Mouse (Mus musculus): ENCODE results near the gene S100a11.
"Not testable (repeated sequence)": the region's sequence is repeated elsewhere in the genome, so short reads cannot be mapped to it uniquely, and the experiment has no call there.

Gene S100a11

DNA sequence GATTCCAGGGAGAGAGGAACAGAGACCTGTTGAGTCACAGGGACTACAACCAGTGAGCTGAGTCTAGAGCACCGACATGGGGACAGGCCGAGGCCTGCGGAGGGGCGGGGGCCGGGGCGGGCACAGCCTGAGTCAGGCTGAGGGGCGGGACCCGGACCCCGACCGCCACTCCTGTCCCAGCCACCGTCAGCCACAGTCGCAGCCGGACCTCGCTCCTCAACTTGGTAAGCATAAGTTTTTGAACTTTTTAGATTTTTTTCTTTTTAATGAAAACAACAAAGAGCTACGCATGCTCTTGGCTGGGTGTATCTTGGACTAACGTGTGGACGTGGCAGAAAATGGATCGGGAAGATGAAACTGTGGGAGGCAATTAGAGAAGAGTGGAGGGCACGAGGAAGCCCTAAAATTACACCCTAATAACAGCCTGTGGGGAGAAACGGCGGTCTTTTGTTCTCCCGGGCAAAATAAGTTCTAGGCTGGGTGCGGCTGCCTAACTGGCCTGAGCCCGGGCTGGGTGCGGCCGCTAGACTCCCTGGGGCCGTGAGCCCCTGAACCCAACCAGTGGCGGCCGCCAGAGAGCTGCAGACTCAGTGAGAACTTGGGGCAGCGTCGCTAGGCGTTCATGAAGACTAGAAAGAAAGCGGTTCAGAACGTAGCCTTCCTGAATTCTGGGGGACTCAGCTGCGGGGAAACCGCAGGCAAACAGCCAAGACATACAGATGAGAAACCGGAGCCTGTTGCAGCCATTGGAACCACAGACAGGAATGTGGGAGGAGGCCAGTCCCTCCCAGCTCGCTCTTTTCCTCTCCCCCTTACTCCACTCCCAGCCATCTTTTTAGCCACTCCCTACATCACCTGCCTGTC, at the start of gene S100a11:
S100a11 (plus strand) TSS at position 159 of the 864 bp plus-strand sequence.
- DNase-seq = peak; percentile 37 to 38

GRCm38 (mm10) chr3:93480053-93480452, 40.2 kb upstream of the S100a11 start:
- no peak for DNase-seq

- no peak for DNase-seq
Measured at GRCm38 (mm10) chr3:93481982-93482616, 38.2 kb upstream of the S100a11 start.

GRCm38 (mm10) chr3:93485611-93486010, 34.7 kb upstream of the S100a11 start:
- no peak for DNase-seq

DNA sequence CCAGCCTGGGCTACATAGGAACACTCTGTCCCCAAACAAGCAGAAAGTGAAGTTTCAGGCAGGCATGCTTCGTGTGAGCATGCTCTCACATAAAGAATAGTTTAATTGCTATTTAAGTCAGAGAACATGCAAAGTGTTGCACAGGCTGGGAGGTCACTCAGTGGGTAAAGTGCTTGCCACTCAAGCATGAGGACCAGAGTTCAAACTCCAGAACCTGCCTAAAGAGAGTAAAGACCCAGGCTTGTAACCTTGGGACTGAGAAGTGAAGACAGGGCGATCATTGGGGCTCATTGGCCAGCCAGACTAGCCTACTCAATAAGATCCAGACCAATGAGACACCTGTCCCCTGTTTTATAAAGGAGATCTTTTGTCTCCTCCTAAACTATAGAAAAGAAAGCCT, 31.7 kb upstream of the S100a11 start:
- no peak for DNase-seq

DNA sequence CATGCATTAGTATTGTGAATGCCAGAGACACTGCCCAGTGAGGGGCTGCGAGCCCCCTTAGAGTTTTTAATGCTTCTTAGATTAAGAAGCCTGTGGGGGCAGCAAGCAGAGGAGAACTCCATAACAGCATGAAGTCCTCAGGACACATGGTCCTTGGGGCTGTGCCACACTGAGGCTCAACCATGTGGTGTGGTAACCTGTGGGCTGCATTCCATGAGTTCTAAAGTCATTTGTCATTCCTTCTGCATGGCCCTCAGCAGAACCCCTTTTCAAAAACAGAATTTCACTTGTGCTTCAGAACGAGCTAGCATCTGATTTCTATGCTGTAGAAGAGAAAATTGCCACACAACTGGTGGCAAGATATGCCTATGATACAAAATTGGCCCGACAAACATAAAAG, 28.1 kb upstream of the S100a11 start:
- no peak for DNase-seq

DNA sequence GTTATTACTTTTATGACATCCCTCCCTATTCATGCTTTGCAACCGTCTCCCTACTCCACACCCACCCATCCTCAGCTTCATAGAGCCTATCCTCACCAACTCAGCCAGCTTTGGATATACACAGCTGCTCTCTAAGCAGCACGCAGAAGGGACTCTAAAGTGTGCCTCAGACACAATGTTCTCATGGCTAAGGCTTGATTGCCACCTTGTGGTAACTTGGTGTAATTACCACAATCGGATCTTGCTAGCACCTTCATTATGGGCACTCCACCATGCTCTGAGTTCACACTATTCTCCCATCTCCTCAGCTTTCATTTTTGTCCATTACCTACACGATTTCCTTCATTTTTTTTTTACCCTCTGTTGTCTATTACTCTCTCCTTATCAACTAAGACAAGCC, 26.3 kb upstream of the S100a11 start:
- peak in 1 of 2 experiments; percentile 15 for DNase-seq

GRCm38 (mm10) chr3:93494774-93495173, 25.5 kb upstream of the S100a11 start:
- DNase-seq = not testable (repeated sequence)

DNA sequence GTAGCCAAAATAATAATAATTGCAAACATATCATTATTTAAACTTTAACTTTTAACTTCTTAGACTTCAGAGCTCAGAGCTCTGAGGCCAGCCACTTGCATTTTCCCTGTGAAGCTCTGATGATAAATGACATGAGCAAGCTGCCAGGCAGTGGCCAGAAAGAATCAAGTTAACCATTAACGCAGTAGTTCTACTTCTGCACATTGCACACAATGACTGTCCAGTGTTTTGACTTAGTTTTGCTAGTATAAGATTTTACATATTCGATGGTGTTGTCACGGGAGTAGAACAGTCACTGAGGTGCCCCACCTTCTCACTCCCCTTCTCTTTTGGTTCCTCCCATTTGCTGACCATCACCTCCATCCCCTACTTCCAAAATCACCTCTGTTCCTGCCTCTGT, 23.2 kb upstream of the S100a11 start:
- no peak for DNase-seq

GRCm38 (mm10) chr3:93499129-93499528, 21.2 kb upstream of the S100a11 start:
- DNase-seq = no peak

DNA sequence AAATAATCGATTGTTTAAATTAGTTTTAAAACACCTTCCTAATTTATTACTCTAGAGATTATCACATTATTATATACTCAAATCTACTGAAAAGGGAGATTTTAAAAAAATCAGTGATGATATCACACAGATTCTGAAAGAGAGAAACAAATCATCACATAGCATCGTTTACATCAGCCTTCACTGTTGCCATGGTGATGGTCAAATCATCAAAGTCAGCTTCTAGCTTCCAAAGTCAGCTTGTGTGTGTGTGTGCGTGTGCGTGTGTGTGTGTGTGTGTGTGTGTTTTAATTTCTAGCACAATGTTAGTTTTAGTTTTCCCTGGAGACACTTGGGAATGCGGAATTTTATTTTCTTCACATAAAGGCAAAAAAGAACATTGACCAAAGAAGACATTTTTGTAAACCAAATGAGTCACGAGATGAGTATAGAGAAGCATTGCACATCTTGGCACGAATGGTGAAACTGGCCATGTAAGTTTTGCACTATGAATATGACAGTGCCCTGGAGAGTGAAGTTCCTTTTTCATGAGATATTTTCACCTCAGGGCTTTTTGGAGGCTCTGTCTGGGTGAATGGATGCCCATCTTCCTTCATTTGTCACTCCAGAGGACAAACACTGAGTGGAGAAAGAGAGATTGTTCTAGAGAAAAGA, 15.6 kb upstream of the S100a11 start:
- DNase-seq = no peak

DNA sequence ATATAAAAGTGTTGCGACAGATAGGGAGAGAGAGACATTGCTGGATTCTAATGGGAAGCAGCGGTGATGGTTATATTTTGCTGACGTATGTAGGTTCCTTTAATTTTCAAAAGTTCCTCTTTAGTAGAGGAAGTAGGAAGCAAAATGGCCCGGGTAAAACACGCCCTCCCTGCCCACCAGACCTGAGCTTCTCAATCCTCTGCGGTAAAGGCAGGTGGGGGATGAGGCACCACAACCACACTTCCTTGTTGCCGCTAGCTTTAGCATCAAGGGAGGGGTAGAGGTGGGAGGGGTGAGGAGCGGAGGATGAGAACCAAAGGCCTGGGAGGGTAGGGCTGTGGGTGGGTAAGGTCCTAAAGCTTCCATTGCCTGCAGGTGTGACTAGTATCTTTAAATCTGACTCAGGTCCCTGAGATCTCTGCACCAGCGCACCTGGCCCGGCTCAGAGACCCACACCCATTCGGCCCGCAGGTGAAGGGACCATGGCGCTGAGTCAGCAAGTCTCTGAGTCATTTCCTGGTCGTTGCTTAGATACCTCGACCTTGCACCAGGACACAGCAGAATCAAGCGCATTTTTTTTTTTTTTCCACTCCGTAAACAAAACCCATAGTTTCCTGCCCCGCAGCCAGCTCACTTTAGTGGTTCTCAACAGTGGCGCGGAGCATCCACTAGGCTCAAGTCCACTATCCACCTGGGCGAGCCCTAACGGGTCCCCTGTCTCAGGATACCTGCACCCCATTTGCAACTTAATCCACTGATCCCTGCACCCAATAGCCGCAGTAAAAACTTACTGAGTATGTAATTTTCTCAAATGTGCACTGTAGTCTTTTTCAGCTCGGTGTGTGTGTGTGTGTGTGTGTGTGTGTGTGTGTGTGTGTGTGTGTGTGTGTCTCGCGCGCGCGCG, 14.1 kb upstream of the S100a11 start:
- DNase-seq = peak; percentile 83 to 94

DNA sequence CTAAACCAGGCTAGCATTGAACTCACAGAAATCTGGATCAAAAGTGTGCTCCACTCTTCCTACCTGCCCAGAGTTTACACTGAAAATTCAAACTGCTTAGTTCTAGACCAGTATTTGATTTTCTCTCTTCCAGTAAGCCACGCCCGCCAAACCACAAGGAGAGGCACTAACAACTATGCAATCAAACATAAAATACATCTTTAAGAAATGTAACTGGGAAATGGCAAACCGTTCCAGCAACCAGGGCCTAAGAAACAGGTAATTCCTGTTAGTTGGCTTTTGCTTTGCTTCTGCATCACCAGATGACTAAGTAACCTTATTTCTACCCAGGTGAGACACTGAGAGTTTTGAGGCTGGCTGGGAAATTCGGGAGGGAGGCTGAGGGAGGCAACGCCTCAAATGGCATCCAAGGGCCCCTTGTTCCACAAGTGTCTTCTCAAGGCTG, 13.4 kb upstream of the S100a11 start:
- peak; percentile 3 to 23 for DNase-seq

DNA sequence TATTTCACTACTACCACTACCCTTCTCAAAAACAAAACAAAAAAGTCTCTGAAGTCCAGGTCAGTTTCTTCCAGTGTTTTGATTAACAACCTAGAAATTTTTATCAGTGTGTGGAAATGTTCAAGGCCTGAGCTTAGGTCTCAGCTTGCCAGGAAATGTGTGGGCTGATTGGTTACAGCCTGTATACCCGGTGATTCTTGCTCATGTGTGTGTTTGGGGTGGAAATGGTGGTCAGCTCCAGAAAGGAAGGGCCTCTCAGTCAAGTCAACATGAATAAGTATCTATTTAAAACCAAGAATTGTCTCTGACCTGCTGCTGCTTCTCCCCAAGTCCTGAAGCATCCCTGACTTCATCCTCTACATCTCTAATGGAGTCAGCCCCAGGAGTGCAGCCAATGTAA, 11.0 kb upstream of the S100a11 start:
- no peak for DNase-seq

- no peak for DNase-seq
Measured at GRCm38 (mm10) chr3:93511036-93511435, 9.3 kb upstream of the S100a11 start.

DNA sequence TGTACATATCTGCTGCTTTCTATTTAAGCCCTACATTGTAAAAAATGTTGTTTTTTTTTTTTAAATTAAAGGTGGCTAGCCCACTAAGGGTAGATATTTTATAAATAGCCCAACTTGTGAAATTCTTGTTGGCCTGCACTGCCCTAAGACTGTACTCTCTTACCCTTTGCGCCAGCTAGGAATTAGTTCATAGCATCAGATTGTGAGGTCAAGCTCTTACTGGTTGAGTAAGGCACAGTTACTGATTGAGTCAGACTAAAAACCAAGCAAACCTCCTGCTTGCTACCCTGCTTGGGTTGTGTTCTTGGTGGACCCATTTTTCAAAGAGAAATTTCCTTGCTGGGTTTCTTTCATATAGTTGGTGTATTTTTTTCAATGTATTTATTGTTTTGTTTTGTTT, 8.5 kb upstream of the S100a11 start:
- DNase-seq = no peak

GRCm38 (mm10) chr3:93512386-93513101, 7.7 kb upstream of the S100a11 start:
- no peak for DNase-seq

DNA sequence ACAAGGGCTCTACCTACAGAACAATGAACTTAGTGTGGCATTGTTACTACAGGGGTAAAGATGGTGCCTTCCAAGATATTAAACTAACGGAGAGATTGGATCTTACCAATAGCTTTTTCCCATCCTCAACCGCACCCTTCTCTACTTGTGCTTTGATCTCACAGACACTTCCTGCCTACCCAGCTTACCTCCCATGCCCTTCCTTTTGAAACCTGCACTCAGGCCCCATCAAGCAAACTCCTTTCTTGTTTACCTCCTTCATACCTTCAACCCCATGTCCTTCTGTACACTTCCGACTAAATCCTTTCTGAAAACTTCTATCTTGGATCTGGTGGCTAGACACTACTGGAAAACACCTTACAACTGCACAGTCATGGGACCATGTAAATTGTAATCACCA, 5.7 kb upstream of the S100a11 start:
- DNase-seq = no peak

- DNase-seq = no peak
Measured at GRCm38 (mm10) chr3:93517343-93517742, 2.9 kb upstream of the S100a11 start.

GRCm38 (mm10) chr3:93519856-93520329, 395 bp upstream of the S100a11 start:
- DNase-seq = no peak

DNA sequence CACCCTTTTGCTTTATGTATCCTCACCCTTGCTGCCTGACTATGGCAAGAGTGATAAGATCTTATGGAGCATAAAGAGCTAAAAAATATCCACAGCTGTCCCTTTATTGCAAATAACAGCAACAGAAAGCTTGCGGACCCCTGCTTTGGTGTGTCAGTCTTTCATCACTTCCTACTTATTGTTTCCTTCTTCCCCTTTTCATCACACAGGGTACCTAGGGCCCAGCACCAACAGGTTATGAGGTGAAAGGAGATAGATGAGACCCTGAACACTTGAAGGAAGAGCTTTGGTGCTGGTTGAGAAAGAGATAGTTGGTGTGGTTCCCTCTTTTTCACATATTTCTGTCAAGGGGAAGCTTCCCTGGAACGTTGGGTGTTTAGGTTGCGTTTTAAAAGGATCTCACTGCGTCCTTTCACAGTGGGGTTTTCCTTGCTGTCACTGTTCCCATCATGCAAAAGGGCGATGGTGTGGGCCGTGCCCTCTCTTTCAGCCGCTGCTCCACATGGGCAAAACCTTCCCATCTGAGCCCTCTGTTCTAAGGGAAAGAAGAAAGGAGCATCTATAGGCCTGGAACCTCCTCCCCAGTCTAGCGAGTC, 1.3 kb downstream of the S100a11 start:
- no peak for DNase-seq
